Mouse (Mus musculus) stomach, postnatal 0 days (tissue): ENCODE results near the gene Son.

Source experiments
- CTCF ChIP-seq: IDR thresholded peaks from 2 replicates; pipeline ENCODE4 v1.5.1; 2016; ENCODE audit warnings: antibody characterized with exemption, low read depth, mild to moderate bottlenecking, moderate library complexity
- EP300 ChIP-seq: optimal IDR thresholded peaks from 2 replicates; pipeline ENCODE3; 2016; ENCODE audit warnings: antibody characterized with exemption

DNA sequence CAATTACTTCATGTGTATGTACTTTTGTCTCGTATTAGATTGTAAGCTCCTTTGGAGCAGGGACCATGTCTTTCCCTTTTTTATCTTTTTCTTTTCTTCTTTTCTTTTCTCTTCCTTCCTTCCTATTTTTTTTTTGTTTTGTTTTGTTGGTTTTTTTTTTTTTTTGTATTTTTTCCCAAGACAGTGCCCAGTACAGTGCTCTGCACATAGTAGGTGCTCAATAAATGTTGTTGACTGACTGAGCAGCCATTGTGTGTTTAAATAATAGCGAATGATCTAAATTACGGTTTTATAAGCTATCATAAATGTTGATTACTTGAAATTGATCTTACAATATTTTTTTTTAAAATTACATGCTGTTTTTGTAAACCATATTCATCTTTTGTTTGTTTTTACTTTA lies 16.5 kb downstream of the Son start:
- TF ChIP-seq CTCF (no peak), EP300 (no peak)
